Mouse (Mus musculus): ENCODE measurements around the gene Wfdc6a. TPM values are rescaled to one million over a fixed set of nuclear protein-coding genes. Genes with fewer than 3 reads are reported as not detected.

Gene Wfdc6a
- polyA plus RNA-seq, 1 experiment from 2014 or later: 0.25 TPM

- H3K27me3 ChIP-seq (ENCODE audit: control insufficient read depth, insufficient read depth, low read length): no peaks in the 10 kb centered on the region
- WGBS: 83% methylated on average over 5 of the region's 5 CpGs
- no peaks in the 10 kb centered on the region for H3K9me3 ChIP-seq (ENCODE audit: control insufficient read depth, low read length)
- ATAC-seq (ENCODE audit: low FRiP score) (no peak), DNase-seq (ENCODE audit: low spot score) (no peak)
- H3K27ac ChIP-seq: no peak overlapping the region
- H3K4me1 ChIP-seq (replicated peaks; ENCODE audit: control insufficient read depth, insufficient read depth, low read length): no peaks in the 10 kb centered on the region
- H3K4me2 ChIP-seq (replicated peaks): no peak overlapping the region
- H3K4me3 ChIP-seq (replicated peaks; ENCODE audit: low read length): no peak overlapping the region
- no peak overlapping the region for H3K9ac ChIP-seq
- H3K36me3 ChIP-seq (replicated peaks; ENCODE audit: control insufficient read depth, insufficient read depth): no peaks in the 10 kb centered on the region
Measured at GRCm38 (mm10) chr2:164542132-164542531, 43.1 kb downstream of the Wfdc6a start.

- H3K4me1 ChIP-seq (replicated peaks; ENCODE audit: control insufficient read depth, insufficient read depth, low read length): no peaks in the 10 kb centered on the region
- H3K36me3 ChIP-seq (replicated peaks; ENCODE audit: control insufficient read depth, insufficient read depth): no peaks in the 10 kb centered on the region
Measured at GRCm38 (mm10) chr2:164540652-164541427, 44.4 kb downstream of the Wfdc6a start.

GRCm38 (mm10) chr2:164537003-164537402 lies 48.2 kb downstream of the Wfdc6a start:
- H3K4me2 ChIP-seq (replicated peaks): no peak overlapping the region
- H3K9ac ChIP-seq: no peak overlapping the region
- no peaks in the 10 kb centered on the region for H3K27me3 ChIP-seq (ENCODE audit: control insufficient read depth, insufficient read depth, low read length)
- no peaks in the 10 kb centered on the region for H3K9me3 ChIP-seq (ENCODE audit: control insufficient read depth, low read length)
- 85% methylated on average over 4 of the region's 4 CpGs for WGBS
- no peak for ATAC-seq (ENCODE audit: low FRiP score)
- H3K4me1 ChIP-seq (replicated peaks; ENCODE audit: control insufficient read depth, insufficient read depth, low read length): no peaks in the 10 kb centered on the region
- H3K36me3 ChIP-seq (replicated peaks; ENCODE audit: control insufficient read depth, insufficient read depth): no peaks in the 10 kb centered on the region
- no peak overlapping the region for H3K4me3 ChIP-seq (replicated peaks; ENCODE audit: low read length)
- H3K27ac ChIP-seq: no peak overlapping the region
- no peak for DNase-seq (ENCODE audit: low spot score)

More at GRCm38 (mm10) chr2:164540652-164541427, 44.4 kb downstream of the Wfdc6a start:
- no peak overlapping the region for H3K4me3 ChIP-seq (replicated peaks; ENCODE audit: low read length)
- ATAC-seq (ENCODE audit: low FRiP score) (no peak), DNase-seq (ENCODE audit: low spot score) (no peak)
- no peak overlapping the region for H3K4me2 ChIP-seq (replicated peaks)
- no peak overlapping the region for H3K9ac ChIP-seq
- 47% methylated on average over 8 of the region's 8 CpGs for WGBS
- no peak overlapping the region for H3K27ac ChIP-seq
- no peaks in the 10 kb centered on the region for H3K9me3 ChIP-seq (ENCODE audit: control insufficient read depth, low read length)
- no peaks in the 10 kb centered on the region for H3K27me3 ChIP-seq (ENCODE audit: control insufficient read depth, insufficient read depth, low read length)

- no peaks in the 10 kb centered on the region for H3K4me1 ChIP-seq (replicated peaks; ENCODE audit: control insufficient read depth, insufficient read depth, low read length)
- no peak for DNase-seq (ENCODE audit: low spot score)
- no peak overlapping the region for H3K4me2 ChIP-seq (replicated peaks)
- no peaks in the 10 kb centered on the region for H3K9me3 ChIP-seq (ENCODE audit: control insufficient read depth, low read length)
- H3K9ac ChIP-seq: no peak overlapping the region
- 92% methylated on average over 10 of the region's 10 CpGs for WGBS
- no peak overlapping the region for H3K27ac ChIP-seq
- no peaks in the 10 kb centered on the region for H3K36me3 ChIP-seq (replicated peaks; ENCODE audit: control insufficient read depth, insufficient read depth)
- no peak for ATAC-seq (ENCODE audit: low FRiP score)
- no peaks in the 10 kb centered on the region for H3K27me3 ChIP-seq (ENCODE audit: control insufficient read depth, insufficient read depth, low read length)
- H3K4me3 ChIP-seq (replicated peaks; ENCODE audit: low read length): no peak overlapping the region
Measured at GRCm38 (mm10) chr2:164534315-164534714, 50.9 kb downstream of the Wfdc6a start.

- no peak overlapping the region for H3K27ac ChIP-seq
- H3K4me1 ChIP-seq (replicated peaks; ENCODE audit: control insufficient read depth, insufficient read depth, low read length): no peaks in the 10 kb centered on the region
- H3K9me3 ChIP-seq (ENCODE audit: control insufficient read depth, low read length): no peaks in the 10 kb centered on the region
- DNase-seq (ENCODE audit: low spot score) (peak; percentile 82), ATAC-seq (ENCODE audit: low FRiP score) (no peak)
- WGBS: 7% methylated on average over 3 of the region's 3 CpGs
- no peak overlapping the region for H3K4me3 ChIP-seq (replicated peaks; ENCODE audit: low read length)
- no peak overlapping the region for H3K4me2 ChIP-seq (replicated peaks)
- no peaks in the 10 kb centered on the region for H3K27me3 ChIP-seq (ENCODE audit: control insufficient read depth, insufficient read depth, low read length)
- H3K9ac ChIP-seq: no peak overlapping the region
- no peaks in the 10 kb centered on the region for H3K36me3 ChIP-seq (replicated peaks; ENCODE audit: control insufficient read depth, insufficient read depth)
Measured at GRCm38 (mm10) chr2:164531169-164531568, 54.1 kb downstream of the Wfdc6a start.

Other genes starting within 250 kb of the Wfdc6a start
- 0.33 and 0.62 TPM in 2 replicates for gene Slpi, start 196.4 kb downstream of the Wfdc6a start, polyA plus RNA-seq (2014; fragmentation: Nextera tagmentation; extraction: Ambion mirVana)
- gene Rbpjl, start 182.3 kb downstream of the Wfdc6a start, polyA plus RNA-seq (2014; fragmentation: Nextera tagmentation; extraction: Ambion mirVana): 0.04 and 0.15 TPM in 2 replicates
- gene Matn4, start 180.3 kb downstream of the Wfdc6a start, polyA plus RNA-seq (2014; fragmentation: Nextera tagmentation; extraction: Ambion mirVana): 0.44 and 0.75 TPM in 2 replicates
- gene Sdc4, start 141.6 kb downstream of the Wfdc6a start, polyA plus RNA-seq (2014; fragmentation: Nextera tagmentation; extraction: Ambion mirVana): 6.8 and 9.3 TPM in 2 replicates
- 87.1 and 92.6 TPM in 2 replicates for gene Sys1, start 128.5 kb downstream of the Wfdc6a start, polyA plus RNA-seq (2014; fragmentation: Nextera tagmentation; extraction: Ambion mirVana)
- gene Gm20458, start 124.5 kb downstream of the Wfdc6a start, polyA plus RNA-seq (2014; fragmentation: Nextera tagmentation; extraction: Ambion mirVana): 8.6 and 10.0 TPM in 2 replicates
- 0.28 TPM in 1 of 2 replicates, not detected in the other for gene Trp53tg5, start 111.7 kb downstream of the Wfdc6a start, polyA plus RNA-seq (2014; fragmentation: Nextera tagmentation; extraction: Ambion mirVana)
- 13.8 and 14.4 TPM in 2 replicates for gene Dbndd2, start 99.3 kb downstream of the Wfdc6a start, polyA plus RNA-seq (2014; fragmentation: Nextera tagmentation; extraction: Ambion mirVana)
- 109 and 110 TPM in 2 replicates for gene Pigt, start 87.9 kb downstream of the Wfdc6a start, polyA plus RNA-seq (2014; fragmentation: Nextera tagmentation; extraction: Ambion mirVana)
- 2.4 and 4.0 TPM in 2 replicates for gene Wfdc2, start 23.0 kb downstream of the Wfdc6a start, polyA plus RNA-seq (2014; fragmentation: Nextera tagmentation; extraction: Ambion mirVana)
- not detected in 2 replicates for gene Spint3, start 12.0 kb downstream of the Wfdc6a start, polyA plus RNA-seq (2014; fragmentation: Nextera tagmentation; extraction: Ambion mirVana)
- gene Eppin, start 8.1 kb upstream of the Wfdc6a start, polyA plus RNA-seq (2014; fragmentation: Nextera tagmentation; extraction: Ambion mirVana): not detected in 2 replicates
- gene Wfdc6b, start 28.1 kb upstream of the Wfdc6a start, polyA plus RNA-seq (2014; fragmentation: Nextera tagmentation; extraction: Ambion mirVana): not detected in 2 replicates
- not detected in 2 replicates for gene Wfdc8, start 28.2 kb upstream of the Wfdc6a start, polyA plus RNA-seq (2014; fragmentation: Nextera tagmentation; extraction: Ambion mirVana)
- gene Wfdc16, start 53.3 kb upstream of the Wfdc6a start, polyA plus RNA-seq (2014; fragmentation: Nextera tagmentation; extraction: Ambion mirVana): not detected in 2 replicates
- gene Wfdc10, start 70.6 kb upstream of the Wfdc6a start, polyA plus RNA-seq (2014; fragmentation: Nextera tagmentation; extraction: Ambion mirVana): not detected in 2 replicates
- gene Wfdc9, start 71.1 kb upstream of the Wfdc6a start, polyA plus RNA-seq (2014; fragmentation: Nextera tagmentation; extraction: Ambion mirVana): not detected in 2 replicates
- gene Wfdc11, start 88.6 kb upstream of the Wfdc6a start, polyA plus RNA-seq (2014; fragmentation: Nextera tagmentation; extraction: Ambion mirVana): not detected in 2 replicates
- gene Wfdc13, start 99.7 kb upstream of the Wfdc6a start, polyA plus RNA-seq (2014; fragmentation: Nextera tagmentation; extraction: Ambion mirVana): 0.26 TPM in 1 of 2 replicates, not detected in the other
- gene Spint4, start 113.1 kb upstream of the Wfdc6a start, polyA plus RNA-seq (2014; fragmentation: Nextera tagmentation; extraction: Ambion mirVana): not detected in 2 replicates
- not detected in 2 replicates for gene Spint5, start 129.9 kb upstream of the Wfdc6a start, polyA plus RNA-seq (2014; fragmentation: Nextera tagmentation; extraction: Ambion mirVana)
- gene Wfdc3, start 160.5 kb upstream of the Wfdc6a start, polyA plus RNA-seq (2014; fragmentation: Nextera tagmentation; extraction: Ambion mirVana): 0.78 and 1.4 TPM in 2 replicates
- 46.6 and 50.3 TPM in 2 replicates for gene Dnttip1, start 160.5 kb upstream of the Wfdc6a start, polyA plus RNA-seq (2014; fragmentation: Nextera tagmentation; extraction: Ambion mirVana)
- gene Ube2c, start 184.5 kb upstream of the Wfdc6a start, polyA plus RNA-seq (2014; fragmentation: Nextera tagmentation; extraction: Ambion mirVana): 59.4 and 67.9 TPM in 2 replicates
- gene Tnnc2, start 194.5 kb upstream of the Wfdc6a start, polyA plus RNA-seq (2014; fragmentation: Nextera tagmentation; extraction: Ambion mirVana): 0.39 TPM in 1 of 2 replicates, not detected in the other
- gene Snx21, start 200.4 kb upstream of the Wfdc6a start, polyA plus RNA-seq (2014; fragmentation: Nextera tagmentation; extraction: Ambion mirVana): 33.3 and 40.8 TPM in 2 replicates
- 18.3 and 20.8 TPM in 2 replicates for gene Acot8, start 219.4 kb upstream of the Wfdc6a start, polyA plus RNA-seq (2014; fragmentation: Nextera tagmentation; extraction: Ambion mirVana)
- gene Zswim3, start 219.7 kb upstream of the Wfdc6a start, polyA plus RNA-seq (2014; fragmentation: Nextera tagmentation; extraction: Ambion mirVana): 16.4 and 17.0 TPM in 2 replicates
- gene Zswim1, start 237.2 kb upstream of the Wfdc6a start, polyA plus RNA-seq (2014; fragmentation: Nextera tagmentation; extraction: Ambion mirVana): 25.7 and 26.7 TPM in 2 replicates
- gene Spata25, start 243.1 kb upstream of the Wfdc6a start, polyA plus RNA-seq (2014; fragmentation: Nextera tagmentation; extraction: Ambion mirVana): not detected in 2 replicates
- gene Ctsa, start 247.4 kb upstream of the Wfdc6a start, polyA plus RNA-seq (2014; fragmentation: Nextera tagmentation; extraction: Ambion mirVana): 85.9 and 89.6 TPM in 2 replicates
- 5.8 and 7.9 TPM in 2 replicates for gene Neurl2, start 248.0 kb upstream of the Wfdc6a start, polyA plus RNA-seq (2014; fragmentation: Nextera tagmentation; extraction: Ambion mirVana)

Measured in hindbrain, embryonic 14.5 days (tissue).